Mouse (Mus musculus) embryonic facial prominence, embryonic 14.5 days (tissue): ENCODE results near the gene Duoxa1. TPM values are rescaled to one million over a fixed set of nuclear protein-coding genes. Genes with fewer than 3 reads are reported as not detected.

Experiments
- ATAC-seq: fragments of 200-750 bp; cut with Nextera tagmentation; 2 replicates; pipeline ENCODE4 v1.8.0; 2017; ENCODE audit warnings: low read depth, moderate number of reproducible peaks, moderate TSS enrichment
- DNase-seq: peaks from one replicate; pipeline ENCODE4 v3.0.0-alpha.2; 2015; ENCODE audit warnings: low spot score
- H3K27ac ChIP-seq: fragments of 300-500 bp; sonication (generic); replicated peaks from 2 replicates; pipeline ENCODE4 v1.5.1; 2014; ENCODE audit warnings: low read depth, mild to moderate bottlenecking, low read length, moderate library complexity
- H3K27me3 ChIP-seq: fragments of 300-500 bp; sonication (generic); replicated peaks from 2 replicates; pipeline ENCODE4 v1.6.1; 2014; ENCODE audit warnings: low read length; ENCODE audit not compliant: control insufficient read depth, insufficient read depth
- H3K36me3 ChIP-seq: fragments of 300-500 bp; sonication (generic); 2 replicates; pipeline ENCODE4 v1.6.1; 2014; ENCODE audit warnings: low read length, mixed read lengths; ENCODE audit not compliant: control insufficient read depth, insufficient read depth
- H3K4me1 ChIP-seq: fragments of 300-500 bp; sonication (generic); 2 replicates; pipeline ENCODE4 v1.6.1; 2014; ENCODE audit warnings: antibody characterized with exemption, low read length; ENCODE audit not compliant: control insufficient read depth, insufficient read depth
- H3K4me2 ChIP-seq: fragments of 300-500 bp; sonication (generic); 2 replicates; pipeline ENCODE4 v1.6.1; 2014; ENCODE audit warnings: low read depth, mild to moderate bottlenecking, low read length, moderate library complexity, mixed read lengths
- H3K4me3 ChIP-seq: fragments of 300-500 bp; sonication (generic); 2 replicates; pipeline ENCODE4 v1.5.1; 2014; ENCODE audit warnings: low read depth, mild to moderate bottlenecking, low read length
- H3K9ac ChIP-seq: fragments of 300-500 bp; sonication (generic); 2 replicates; pipeline ENCODE4 v1.6.1; 2014; ENCODE audit warnings: low read depth, mild to moderate bottlenecking, low read length, moderate library complexity, mixed read lengths
- H3K9me3 ChIP-seq: fragments of 300-500 bp; sonication (generic); 2 replicates; pipeline ENCODE4 v1.6.1; 2016; ENCODE audit warnings: low read length; ENCODE audit not compliant: control insufficient read depth
- WGBS: fragments of 180-500 bp; shearing (Covaris S2); extraction: QIAGEN DNeasy Blood & Tissue Kit; methylation state at CpG from one replicate; pipeline ENCODE4 v1.1.7; 2014; 5-methylcytosine and 5-hydroxymethylcytosine counted together
- polyA plus RNA-seq: library from polyadenylated mRNA; unstranded; fragments of >200 nt; fragmentation: Nextera tagmentation; extraction: Ambion mirVana; gene quantifications from 2 replicates; pipeline ENCODE4 v1.2.1, GENCODE M21; 2014

Duoxa1 gene
- polyA plus RNA-seq, 1 experiment from 2014 or later, result 4.2 TPM

- no peak overlapping the region for H3K27ac ChIP-seq
- ATAC-seq (no peak), DNase-seq (no peak)
- H3K9me3 ChIP-seq, result no peaks in the 10 kb centered on the region
- H3K4me2 ChIP-seq, result no peak overlapping the region
- H3K36me3 ChIP-seq, result no peaks in the 10 kb centered on the region
- no peak overlapping the region for H3K4me3 ChIP-seq
- no peaks in the 10 kb centered on the region for H3K4me1 ChIP-seq
- H3K9ac ChIP-seq, result no peak overlapping the region
- WGBS, result 92% methylated on average over 5 of the region's 5 CpGs
- no peaks in the 10 kb centered on the region for H3K27me3 ChIP-seq
Measured at GRCm38 (mm10) chr2:122255997-122256396, 57.5 kb downstream of the Duoxa1 start.

Other genes with a start within 250 kb of the Duoxa1 start
- gene Spg11, start 195.3 kb downstream of the Duoxa1 start, polyA plus RNA-seq, result 9.3 and 9.8 TPM in 2 replicates
- 353 and 386 TPM in 2 replicates for gene B2m, start 166.0 kb downstream of the Duoxa1 start, polyA plus RNA-seq
- 0.10 TPM in 1 of 2 replicates, not detected in the other for gene Trim69, start 153.0 kb downstream of the Duoxa1 start, polyA plus RNA-seq
- gene Patl2, start 127.5 kb downstream of the Duoxa1 start, polyA plus RNA-seq, result 0.08 TPM in 1 of 2 replicates, not detected in the other
- gene Terb2, start 127.5 kb downstream of the Duoxa1 start, polyA plus RNA-seq, result not detected in 2 replicates
- gene Sord, start 79.0 kb downstream of the Duoxa1 start, polyA plus RNA-seq, result 27.1 and 31.9 TPM in 2 replicates
- 0.04 and 0.14 TPM in 2 replicates for gene Duox2, start 15.3 kb downstream of the Duoxa1 start, polyA plus RNA-seq
- gene Duoxa2, start 14.8 kb downstream of the Duoxa1 start, polyA plus RNA-seq, result 0.71 TPM in 1 of 2 replicates, not detected in the other
- 0.34 and 0.67 TPM in 2 replicates for gene Duox1, start 1.9 kb upstream of the Duoxa1 start, polyA plus RNA-seq
- 5.5 and 6.4 TPM in 2 replicates for gene Shf, start 55.4 kb upstream of the Duoxa1 start, polyA plus RNA-seq
- gene Slc28a2, start 112.7 kb upstream of the Duoxa1 start, polyA plus RNA-seq, result 1.0 and 1.2 TPM in 2 replicates
- gene Gm14085, start 171.2 kb upstream of the Duoxa1 start, polyA plus RNA-seq, result not detected in 2 replicates